Mouse (Mus musculus): ENCODE results near the gene Ikzf3.

DNA sequence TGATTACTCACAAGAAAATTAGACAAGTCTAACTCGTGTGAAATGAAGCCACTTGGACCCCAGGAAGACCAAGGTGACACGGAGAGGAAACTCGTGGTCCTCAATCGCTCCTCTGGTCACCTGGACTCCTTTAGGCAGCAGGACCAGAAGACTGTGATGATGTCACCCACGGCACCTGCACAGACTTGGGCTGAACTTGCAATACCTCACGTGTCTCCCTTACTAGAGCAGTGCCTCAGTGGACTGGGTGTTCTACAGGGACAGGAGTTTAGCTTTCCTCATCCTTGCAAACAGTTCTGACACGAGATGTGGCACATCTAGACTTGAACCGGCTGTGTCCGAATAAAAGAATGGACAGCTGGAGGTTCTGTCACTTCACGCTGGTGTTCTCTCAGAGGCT, 63.8 kb downstream of the Ikzf3 start:
- TF ChIP-seq POLR2A (IDR thresholded peaks at IDR 0.05; ENCODE audit: control insufficient read depth, low read depth, low read length) (no peak), CTCF (IDR thresholded peaks at IDR 0.05; ENCODE audit: control insufficient read depth, insufficient read depth, insufficient replicate concordance, low read depth, low read length) (no peak)

Measured in testis, adult 2 months (tissue).